Mouse (Mus musculus): ENCODE results near the gene Pou3f3. TPM values are rescaled to one million over a fixed set of nuclear protein-coding genes. Genes with fewer than 3 reads are reported as not detected.

The Pou3f3 gene
- polyA plus RNA-seq, 1 experiment from 2014 or later, result 22.3 TPM

- under 1% methylated on average over 70 of the region's 80 CpGs for WGBS
- peak; percentile 76 for DNase-seq (ENCODE audit: low spot score)
- H3K9ac ChIP-seq (ENCODE audit: low read depth, low read length), result peak overlapping the region; percentile 99
- ATAC-seq (ENCODE audit: low FRiP score), result no peak
- H3K4me2 ChIP-seq (replicated peaks; ENCODE audit: low read depth, low read length), result peak overlapping the region; percentile 70
- H3K36me3 ChIP-seq (ENCODE audit: control insufficient read depth, insufficient read depth, low read length), result peaks cover 8% of the 10 kb centered on the region
- no peaks in the 10 kb centered on the region; the same call in 1 of the 2 replicates for H3K27me3 ChIP-seq (ENCODE audit: control insufficient read depth, insufficient read depth, low read length)
- peak overlapping the region; percentile 100 for H3K27ac ChIP-seq (ENCODE audit: low read depth, low read length)
- H3K9me3 ChIP-seq (ENCODE audit: control insufficient read depth, low read length), result no peaks in the 10 kb centered on the region
- H3K4me3 ChIP-seq (ENCODE audit: low read depth, low read length), result peak overlapping the region; percentile 99
- H3K4me1 ChIP-seq (replicated peaks; ENCODE audit: control insufficient read depth, insufficient read depth, low read length), result 0 out of 2 replicates have a peak, but pooled peaks cover under 1% of the 10 kb centered on the region
Observed at GRCm38 (mm10) chr1:42697756-42698583, 2.4 kb downstream of the Pou3f3 start.

- WGBS, result under 1% methylated on average over 56 of the region's 57 CpGs
- ATAC-seq (ENCODE audit: low FRiP score) (no peak), DNase-seq (ENCODE audit: low spot score) (peak; percentile 66)
- H3K36me3 ChIP-seq (ENCODE audit: control insufficient read depth, insufficient read depth, low read length), result peaks cover 8% of the 10 kb centered on the region
- peak overlapping the region; percentile 100 for H3K27ac ChIP-seq (ENCODE audit: low read depth, low read length)
- 0 out of 2 replicates have a peak, but pooled peaks cover 4% of the 10 kb centered on the region for H3K4me1 ChIP-seq (replicated peaks; ENCODE audit: control insufficient read depth, insufficient read depth, low read length)
- peak overlapping the region; percentile 99 for H3K4me3 ChIP-seq (ENCODE audit: low read depth, low read length)
- no peaks in the 10 kb centered on the region for H3K9me3 ChIP-seq (ENCODE audit: control insufficient read depth, low read length)
- no peaks in the 10 kb centered on the region; the same call in 1 of the 2 replicates for H3K27me3 ChIP-seq (ENCODE audit: control insufficient read depth, insufficient read depth, low read length)
- peak overlapping the region; percentile 99 for H3K9ac ChIP-seq (ENCODE audit: low read depth, low read length)
- H3K4me2 ChIP-seq (replicated peaks; ENCODE audit: low read depth, low read length), result peak overlapping the region; percentile 70
Observed at GRCm38 (mm10) chr1:42698584-42699333, 3.2 kb downstream of the Pou3f3 start.

- WGBS, result under 1% methylated on average over 19 of the region's 19 CpGs
- Histone ChIP-seq H3K4me2 (replicated peaks; ENCODE audit: low read depth, low read length) (peak overlapping the region; percentile 70), H3K36me3 (ENCODE audit: control insufficient read depth, insufficient read depth, low read length) (peaks cover 8% of the 10 kb centered on the region), H3K4me3 (ENCODE audit: low read depth, low read length) (peak overlapping the region; percentile 99), H3K9me3 (ENCODE audit: control insufficient read depth, low read length) (no peaks in the 10 kb centered on the region), H3K27me3 (ENCODE audit: control insufficient read depth, insufficient read depth, low read length) (no peaks in the 10 kb centered on the region; the same call in 1 of the 2 replicates), H3K27ac (ENCODE audit: low read depth, low read length) (peak overlapping the region; percentile 100), H3K4me1 (replicated peaks; ENCODE audit: control insufficient read depth, insufficient read depth, low read length) (0 out of 2 replicates have a peak, but pooled peaks cover 4% of the 10 kb centered on the region), H3K9ac (ENCODE audit: low read depth, low read length) (peak overlapping the region; percentile 99)
- ATAC-seq (ENCODE audit: low FRiP score), result no peak
- peak; percentile 62 for DNase-seq (ENCODE audit: low spot score)
Observed at GRCm38 (mm10) chr1:42699471-42699871, 3.9 kb downstream of the Pou3f3 start.

- Histone ChIP-seq H3K36me3 (ENCODE audit: control insufficient read depth, insufficient read depth, low read length) (peaks cover 8% of the 10 kb centered on the region), H3K27me3 (ENCODE audit: control insufficient read depth, insufficient read depth, low read length) (no peaks in the 10 kb centered on the region; the same call in 1 of the 2 replicates)
- 6% methylated on average over 3 of the region's 3 CpGs for WGBS
Observed at GRCm38 (mm10) chr1:42700171-42700570, 4.6 kb downstream of the Pou3f3 start.

GRCm38 (mm10) chr1:42700815-42701214 lies 5.2 kb downstream of the Pou3f3 start:
- no peak for ATAC-seq (ENCODE audit: low FRiP score)
- WGBS, result 10% methylated on average over 1 of the region's 1 CpGs
- peak; percentile 44 for DNase-seq (ENCODE audit: low spot score)
- Histone ChIP-seq H3K4me3 (ENCODE audit: low read depth, low read length) (peak overlapping the region; percentile 99), H3K4me2 (replicated peaks; ENCODE audit: low read depth, low read length) (peak overlapping the region; percentile 73), H3K27me3 (ENCODE audit: control insufficient read depth, insufficient read depth, low read length) (no peaks in the 10 kb centered on the region; the same call in 1 of the 2 replicates), H3K27ac (ENCODE audit: low read depth, low read length) (no peak overlapping the region), H3K9ac (ENCODE audit: low read depth, low read length) (peak overlapping the region; percentile 80), H3K4me1 (replicated peaks; ENCODE audit: control insufficient read depth, insufficient read depth, low read length) (peaks cover 7% of the 10 kb centered on the region; the same call in 1 of the 2 replicates), H3K36me3 (ENCODE audit: control insufficient read depth, insufficient read depth, low read length) (peaks cover 8% of the 10 kb centered on the region), H3K9me3 (ENCODE audit: control insufficient read depth, low read length) (no peaks in the 10 kb centered on the region)

More at GRCm38 (mm10) chr1:42700171-42700570, 4.6 kb downstream of the Pou3f3 start:
- no peak for ATAC-seq (ENCODE audit: low FRiP score)
- peak overlapping the region; percentile 99 for H3K4me3 ChIP-seq (ENCODE audit: low read depth, low read length)
- peak overlapping the region; percentile 68 for H3K27ac ChIP-seq (ENCODE audit: low read depth, low read length)
- H3K9ac ChIP-seq (ENCODE audit: low read depth, low read length), result peak overlapping the region; percentile 78
- peak overlapping the region; percentile 73 for H3K4me2 ChIP-seq (replicated peaks; ENCODE audit: low read depth, low read length)
- peak; percentile 47 for DNase-seq (ENCODE audit: low spot score)
- H3K9me3 ChIP-seq (ENCODE audit: control insufficient read depth, low read length), result no peaks in the 10 kb centered on the region
- H3K4me1 ChIP-seq (replicated peaks; ENCODE audit: control insufficient read depth, insufficient read depth, low read length), result peaks cover 5% of the 10 kb centered on the region; the same call in 1 of the 2 replicates

- WGBS, result 10% methylated on average over 5 of the region's 5 CpGs
- Histone ChIP-seq H3K4me2 (replicated peaks; ENCODE audit: low read depth, low read length) (peak overlapping the region; percentile 73), H3K27me3 (ENCODE audit: control insufficient read depth, insufficient read depth, low read length) (no peaks in the 10 kb centered on the region; the same call in 1 of the 2 replicates), H3K36me3 (ENCODE audit: control insufficient read depth, insufficient read depth, low read length) (peaks cover 8% of the 10 kb centered on the region), H3K9me3 (ENCODE audit: control insufficient read depth, low read length) (no peaks in the 10 kb centered on the region), H3K27ac (ENCODE audit: low read depth, low read length) (peak overlapping the region; percentile 59; the same call in 1 of the 2 replicates), H3K4me3 (ENCODE audit: low read depth, low read length) (peak overlapping the region; percentile 99), H3K9ac (ENCODE audit: low read depth, low read length) (peak overlapping the region; percentile 70), H3K4me1 (replicated peaks; ENCODE audit: control insufficient read depth, insufficient read depth, low read length) (peaks cover 12% of the 10 kb centered on the region)
- no peak for ATAC-seq (ENCODE audit: low FRiP score)
- DNase-seq (ENCODE audit: low spot score), result peak; percentile 47
Observed at GRCm38 (mm10) chr1:42701833-42702611, 6.5 kb downstream of the Pou3f3 start.

- Histone ChIP-seq H3K4me1 (replicated peaks; ENCODE audit: control insufficient read depth, insufficient read depth, low read length) (peaks cover 13% of the 10 kb centered on the region), H3K27ac (ENCODE audit: low read depth, low read length) (peak overlapping the region; percentile 62), H3K9ac (ENCODE audit: low read depth, low read length) (peak overlapping the region; percentile 40; the same call in 1 of the 2 replicates), H3K9me3 (ENCODE audit: control insufficient read depth, low read length) (no peaks in the 10 kb centered on the region), H3K36me3 (ENCODE audit: control insufficient read depth, insufficient read depth, low read length) (peaks cover 6% of the 10 kb centered on the region), H3K27me3 (ENCODE audit: control insufficient read depth, insufficient read depth, low read length) (no peaks in the 10 kb centered on the region; the same call in 1 of the 2 replicates), H3K4me2 (replicated peaks; ENCODE audit: low read depth, low read length) (peak overlapping the region; percentile 66), H3K4me3 (ENCODE audit: low read depth, low read length) (peak overlapping the region; percentile 33)
- 2% methylated on average over 9 of the region's 9 CpGs for WGBS
- DNase-seq (ENCODE audit: low spot score) (peak; percentile 51), ATAC-seq (ENCODE audit: low FRiP score) (no peak)
Observed at GRCm38 (mm10) chr1:42702984-42703383, 7.4 kb downstream of the Pou3f3 start.

- peak overlapping the region; percentile 62 for H3K27ac ChIP-seq (ENCODE audit: low read depth, low read length)
- DNase-seq (ENCODE audit: low spot score), result peak; percentile 63
Observed at GRCm38 (mm10) chr1:42703424-42703823, 7.9 kb downstream of the Pou3f3 start.

More at GRCm38 (mm10) chr1:42703424-42703823, 7.9 kb downstream of the Pou3f3 start:
- Histone ChIP-seq H3K36me3 (ENCODE audit: control insufficient read depth, insufficient read depth, low read length) (peaks cover 4% of the 10 kb centered on the region; the same call in 1 of the 2 replicates), H3K4me1 (replicated peaks; ENCODE audit: control insufficient read depth, insufficient read depth, low read length) (peaks cover 15% of the 10 kb centered on the region), H3K4me3 (ENCODE audit: low read depth, low read length) (peak overlapping the region; percentile 33), H3K9me3 (ENCODE audit: control insufficient read depth, low read length) (no peaks in the 10 kb centered on the region), H3K9ac (ENCODE audit: low read depth, low read length) (peak overlapping the region; percentile 40), H3K27me3 (ENCODE audit: control insufficient read depth, insufficient read depth, low read length) (no peaks in the 10 kb centered on the region; the same call in 1 of the 2 replicates), H3K4me2 (replicated peaks; ENCODE audit: low read depth, low read length) (peak overlapping the region; percentile 66)
- ATAC-seq (ENCODE audit: low FRiP score), result peak; percentile 23; the same call in 1 of the 2 replicates
- 2% methylated on average over 7 of the region's 7 CpGs for WGBS
